Mouse (Mus musculus): ENCODE results near the gene Kank3. TPM values are rescaled to one million over a fixed set of nuclear protein-coding genes. Genes with fewer than 3 reads are reported as not detected.

The Kank3 gene
- polyA plus RNA-seq, 1 experiment from 2014 or later, result 44.1 TPM

- H3K9me3 ChIP-seq (replicated peaks), result no peaks in the 10 kb centered on the region
- H3K27ac ChIP-seq, result peak within 1 kb of the TSS; percentile 91
- H3K4me2 ChIP-seq, result peak within 1 kb of the TSS; percentile 78
- no peaks in the 10 kb centered on the region for H3K27me3 ChIP-seq
- 1% methylated on average over 49 of the region's 50 CpGs for WGBS
- H3K4me3 ChIP-seq, result peak within 1 kb of the TSS; percentile 46
- H3K36me3 ChIP-seq, result peaks cover 5% of the 10 kb centered on the region; the same call in 1 of the 2 replicates
- H3K9ac ChIP-seq, result peak within 1 kb of the TSS; percentile 35
- ATAC-seq (replicated peaks; ENCODE audit: insufficient number of reproducible peaks, insufficient read depth, low FRiP score, low read depth), result peak; percentile 69
- H3K4me1 ChIP-seq (replicated peaks), result peaks cover 63% of the 10 kb centered on the region
Measured at GRCm38 (mm10) chr17:33781124-33781977, 29.0 kb upstream of the Kank3 start, which contains the start of gene Angptl4. TSS of gene Angptl4 (minus strand) at chr17:33781830.

- peaks cover 1% of the 10 kb centered on the region; the same call in 1 of the 2 replicates for H3K36me3 ChIP-seq
- H3K4me1 ChIP-seq (replicated peaks), result peaks cover 63% of the 10 kb centered on the region
- peak overlapping the region; percentile 78 for H3K4me2 ChIP-seq
- H3K9me3 ChIP-seq (replicated peaks), result no peaks in the 10 kb centered on the region
- no peaks in the 10 kb centered on the region for H3K27me3 ChIP-seq
- 42% methylated on average over 4 of the region's 4 CpGs for WGBS
- peak overlapping the region; percentile 46 for H3K4me3 ChIP-seq
- peak overlapping the region; percentile 35; the same call in 1 of the 2 replicates for H3K9ac ChIP-seq
- peak overlapping the region; percentile 91 for H3K27ac ChIP-seq
- ATAC-seq (replicated peaks; ENCODE audit: insufficient number of reproducible peaks, insufficient read depth, low FRiP score, low read depth), result no peak
Measured at GRCm38 (mm10) chr17:33782067-33782466, 28.3 kb upstream of the Kank3 start.

GRCm38 (mm10) chr17:33783408-33783807 is 26.9 kb upstream of the Kank3 start:
- Histone ChIP-seq H3K4me2 (no peak overlapping the region), H3K4me1 (replicated peaks) (peaks cover 59% of the 10 kb centered on the region)
- no peak for ATAC-seq (replicated peaks; ENCODE audit: insufficient number of reproducible peaks, insufficient read depth, low FRiP score, low read depth)

GRCm38 (mm10) chr17:33784939-33785338 is 25.4 kb upstream of the Kank3 start:
- ATAC-seq (replicated peaks; ENCODE audit: insufficient number of reproducible peaks, insufficient read depth, low FRiP score, low read depth), result no peak
- Histone ChIP-seq H3K36me3 (no peaks in the 10 kb centered on the region), H3K9me3 (replicated peaks) (no peaks in the 10 kb centered on the region), H3K27me3 (no peaks in the 10 kb centered on the region), H3K27ac (no peak overlapping the region), H3K4me2 (no peak overlapping the region), H3K4me1 (replicated peaks) (peaks cover 49% of the 10 kb centered on the region), H3K9ac (no peak overlapping the region), H3K4me3 (no peak overlapping the region)
- 68% methylated on average over 2 of the region's 2 CpGs for WGBS

More at GRCm38 (mm10) chr17:33783408-33783807, 26.9 kb upstream of the Kank3 start:
- H3K9me3 ChIP-seq (replicated peaks), result no peaks in the 10 kb centered on the region
- H3K9ac ChIP-seq, result no peak overlapping the region
- no peaks in the 10 kb centered on the region for H3K36me3 ChIP-seq
- H3K27me3 ChIP-seq, result no peaks in the 10 kb centered on the region
- H3K4me3 ChIP-seq, result no peak overlapping the region
- peak overlapping the region; percentile 68 for H3K27ac ChIP-seq

GRCm38 (mm10) chr17:33786375-33786774 is 23.9 kb upstream of the Kank3 start:
- 77% methylated on average over 18 of the region's 18 CpGs for WGBS
- Histone ChIP-seq H3K27me3 (0 out of 2 replicates have a peak, but pooled peaks cover 4% of the 10 kb centered on the region), H3K4me2 (no peak overlapping the region), H3K4me1 (replicated peaks) (peaks cover 34% of the 10 kb centered on the region), H3K36me3 (no peaks in the 10 kb centered on the region), H3K9ac (no peak overlapping the region), H3K9me3 (replicated peaks) (no peaks in the 10 kb centered on the region), H3K4me3 (no peak overlapping the region), H3K27ac (no peak overlapping the region)
- ATAC-seq (replicated peaks; ENCODE audit: insufficient number of reproducible peaks, insufficient read depth, low FRiP score, low read depth), result no peak

GRCm38 (mm10) chr17:33788732-33789131 is 21.6 kb upstream of the Kank3 start:
- H3K4me3 ChIP-seq, result no peak overlapping the region
- no peak overlapping the region; the same call in 1 of the 2 replicates for H3K27ac ChIP-seq
- WGBS, result 21% methylated on average over 4 of the region's 4 CpGs
- H3K9ac ChIP-seq, result no peak overlapping the region
- peaks cover 11% of the 10 kb centered on the region for H3K4me1 ChIP-seq (replicated peaks)
- peak; percentile 70 for ATAC-seq (replicated peaks; ENCODE audit: insufficient number of reproducible peaks, insufficient read depth, low FRiP score, low read depth)
- H3K36me3 ChIP-seq, result no peaks in the 10 kb centered on the region
- no peaks in the 10 kb centered on the region for H3K9me3 ChIP-seq (replicated peaks)
- no peak overlapping the region for H3K4me2 ChIP-seq
- H3K27me3 ChIP-seq, result peaks cover 11% of the 10 kb centered on the region; the same call in 1 of the 2 replicates

- Histone ChIP-seq H3K4me3 (no peak overlapping the region), H3K4me2 (no peak overlapping the region), H3K9ac (no peak overlapping the region), H3K4me1 (replicated peaks) (no peaks in the 10 kb centered on the region), H3K36me3 (no peaks in the 10 kb centered on the region), H3K27ac (no peak overlapping the region), H3K9me3 (replicated peaks) (no peaks in the 10 kb centered on the region), H3K27me3 (peaks cover 45% of the 10 kb centered on the region)
- WGBS, result 47% methylated on average over 3 of the region's 3 CpGs
- no peak for ATAC-seq (replicated peaks; ENCODE audit: insufficient number of reproducible peaks, insufficient read depth, low FRiP score, low read depth)
Measured at GRCm38 (mm10) chr17:33798306-33798705, 12.0 kb upstream of the Kank3 start.

GRCm38 (mm10) chr17:33799277-33799676 is 11.0 kb upstream of the Kank3 start:
- Histone ChIP-seq H3K36me3 (no peaks in the 10 kb centered on the region), H3K4me2 (no peak overlapping the region), H3K9me3 (replicated peaks) (no peaks in the 10 kb centered on the region), H3K27ac (no peak overlapping the region), H3K9ac (no peak overlapping the region), H3K4me3 (no peak overlapping the region), H3K4me1 (replicated peaks) (0 out of 2 replicates have a peak, but pooled peaks cover 2% of the 10 kb centered on the region), H3K27me3 (peaks cover 43% of the 10 kb centered on the region)
- ATAC-seq (replicated peaks; ENCODE audit: insufficient number of reproducible peaks, insufficient read depth, low FRiP score, low read depth), result no peak
- 53% methylated on average over 1 of the region's 1 CpGs for WGBS

GRCm38 (mm10) chr17:33802221-33802620 is 8.1 kb upstream of the Kank3 start:
- H3K9ac ChIP-seq, result no peak overlapping the region
- 0 out of 2 replicates have a peak, but pooled peaks cover 6% of the 10 kb centered on the region for H3K4me1 ChIP-seq (replicated peaks)
- H3K27ac ChIP-seq, result no peak overlapping the region
- no peak for ATAC-seq (replicated peaks; ENCODE audit: insufficient number of reproducible peaks, insufficient read depth, low FRiP score, low read depth)
- H3K9me3 ChIP-seq (replicated peaks), result no peaks in the 10 kb centered on the region
- H3K4me3 ChIP-seq, result no peak overlapping the region
- no peaks in the 10 kb centered on the region for H3K36me3 ChIP-seq
- peaks cover 54% of the 10 kb centered on the region for H3K27me3 ChIP-seq
- WGBS, result 1% methylated on average over 2 of the region's 2 CpGs
- no peak overlapping the region for H3K4me2 ChIP-seq

GRCm38 (mm10) chr17:33804205-33804604 is 6.1 kb upstream of the Kank3 start:
- Histone ChIP-seq H3K4me2 (no peak overlapping the region), H3K9ac (no peak overlapping the region), H3K9me3 (replicated peaks) (no peaks in the 10 kb centered on the region), H3K27me3 (peaks cover 59% of the 10 kb centered on the region), H3K36me3 (no peaks in the 10 kb centered on the region), H3K4me1 (replicated peaks) (0 out of 2 replicates have a peak, but pooled peaks cover 6% of the 10 kb centered on the region), H3K27ac (no peak overlapping the region), H3K4me3 (no peak overlapping the region)
- ATAC-seq (replicated peaks; ENCODE audit: insufficient number of reproducible peaks, insufficient read depth, low FRiP score, low read depth), result no peak
- WGBS, result 46% methylated on average over 4 of the region's 4 CpGs

GRCm38 (mm10) chr17:33804745-33805144 is 5.6 kb upstream of the Kank3 start:
- Histone ChIP-seq H3K9me3 (replicated peaks) (no peaks in the 10 kb centered on the region), H3K36me3 (no peaks in the 10 kb centered on the region), H3K9ac (no peak overlapping the region), H3K4me3 (no peak overlapping the region), H3K27me3 (peaks cover 57% of the 10 kb centered on the region), H3K4me2 (no peak overlapping the region), H3K4me1 (replicated peaks) (0 out of 2 replicates have a peak, but pooled peaks cover 6% of the 10 kb centered on the region), H3K27ac (no peak overlapping the region)
- WGBS, result 11% methylated on average over 1 of the region's 1 CpGs
- peak; percentile 47; the same call in 1 of the 2 replicates for ATAC-seq (replicated peaks; ENCODE audit: insufficient number of reproducible peaks, insufficient read depth, low FRiP score, low read depth)

Measured in heart, embryonic 15.5 days (tissue).